Mouse (Mus musculus): ENCODE measurements around the gene Clcn2. TPM values are rescaled to one million over a fixed set of nuclear protein-coding genes. Genes with fewer than 3 reads are reported as not detected.

Gene Clcn2
- polyA plus RNA-seq, 1 experiment, result 5.8 TPM

GRCm38 (mm10) chr16:20721808-20722207 lies 4.3 kb upstream of the Clcn2 start:
- H3K27me3 ChIP-seq (ENCODE audit: control insufficient read depth, insufficient read depth, insufficient read length), result no peaks in the 10 kb centered on the region
- peaks cover 14% of the 10 kb centered on the region for H3K79me3 ChIP-seq (ENCODE audit: low read depth)
- H3K36me3 ChIP-seq (ENCODE audit: control insufficient read depth, insufficient read depth), result peaks cover 23% of the 10 kb centered on the region
- peaks cover 21% of the 10 kb centered on the region for H3K79me2 ChIP-seq (ENCODE audit: control insufficient read depth, insufficient read depth)
- TF ChIP-seq CEBPB (IDR thresholded peaks at IDR 0.05; ENCODE audit: low read depth), result no peak
- no peak for TF ChIP-seq MYOG (IDR thresholded peaks at IDR 0.05; ENCODE audit: control insufficient read depth, extremely low read depth, insufficient read length)
- no peak for TF ChIP-seq CTCF (IDR thresholded peaks at IDR 0.05; ENCODE audit: control insufficient read depth, insufficient read depth, insufficient read length)
- TF ChIP-seq FOSL1 (IDR thresholded peaks at IDR 0.05; ENCODE audit: insufficient read depth, low read length, poor library complexity, severe bottlenecking), result no peak
- TF ChIP-seq MAX (IDR thresholded peaks at IDR 0.05), result no peak
- TF ChIP-seq MYOD1 (IDR thresholded peaks at IDR 0.05; ENCODE audit: control insufficient read depth, insufficient read length, low read depth), result no peak
- no peak for TF ChIP-seq USF1 (IDR thresholded peaks at IDR 0.05; ENCODE audit: low read depth)
- no peak overlapping the region for H3ac ChIP-seq (ENCODE audit: control insufficient read depth, insufficient read length, low read depth)
- no peak overlapping the region for H3K4me3 ChIP-seq (ENCODE audit: insufficient read depth, poor library complexity, severe bottlenecking)

- peaks cover 23% of the 10 kb centered on the region for H3K36me3 ChIP-seq (ENCODE audit: control insufficient read depth, insufficient read depth)
- TF ChIP-seq MAX (IDR thresholded peaks at IDR 0.05) (no peak), CTCF (IDR thresholded peaks at IDR 0.05; ENCODE audit: control insufficient read depth, insufficient read depth, insufficient read length) (no peak), USF1 (IDR thresholded peaks at IDR 0.05; ENCODE audit: low read depth) (no peak), CEBPB (IDR thresholded peaks at IDR 0.05; ENCODE audit: low read depth) (no peak), MYOG (IDR thresholded peaks at IDR 0.05; ENCODE audit: control insufficient read depth, extremely low read depth, insufficient read length) (no peak), FOSL1 (IDR thresholded peaks at IDR 0.05; ENCODE audit: insufficient read depth, low read length, poor library complexity, severe bottlenecking) (no peak), MYOD1 (IDR thresholded peaks at IDR 0.05; ENCODE audit: control insufficient read depth, insufficient read length, low read depth) (no peak)
Measured at GRCm38 (mm10) chr16:20717978-20718670, 578 bp upstream of the Clcn2 start.

DNA sequence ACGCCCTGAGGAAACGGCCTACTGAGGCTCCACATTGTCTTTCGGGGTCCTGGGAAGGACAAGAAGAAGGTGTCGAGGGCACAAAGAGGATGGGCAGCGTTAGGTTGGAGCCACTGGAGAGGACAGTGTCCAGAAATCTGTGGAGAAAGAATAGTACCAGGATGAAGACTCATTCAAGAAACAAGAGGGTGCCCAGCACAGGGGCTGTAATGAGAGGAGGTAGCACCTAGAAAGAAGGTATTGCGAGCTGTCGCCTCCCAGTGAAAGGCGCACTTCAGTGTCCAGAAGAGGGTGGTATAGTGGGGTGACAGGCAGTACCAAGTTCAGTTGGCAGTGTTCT lies 735 bp downstream of the Clcn2 start:
- TF ChIP-seq FOSL1 (IDR thresholded peaks at IDR 0.05; ENCODE audit: insufficient read depth, low read length, poor library complexity, severe bottlenecking), result no peak
- TF ChIP-seq MYOG (IDR thresholded peaks at IDR 0.05; ENCODE audit: control insufficient read depth, extremely low read depth, insufficient read length), result no peak
- no peak for TF ChIP-seq CEBPB (IDR thresholded peaks at IDR 0.05; ENCODE audit: low read depth)
- TF ChIP-seq USF1 (IDR thresholded peaks at IDR 0.05; ENCODE audit: low read depth), result no peak
- TF ChIP-seq CTCF (IDR thresholded peaks at IDR 0.05; ENCODE audit: control insufficient read depth, insufficient read depth, insufficient read length), result no peak
- no peak for TF ChIP-seq MYOD1 (IDR thresholded peaks at IDR 0.05; ENCODE audit: control insufficient read depth, insufficient read length, low read depth)
- TF ChIP-seq MAX (IDR thresholded peaks at IDR 0.05), result no peak
- Histone ChIP-seq H3K4me3 (ENCODE audit: insufficient read depth, poor library complexity, severe bottlenecking) (peak overlapping the region; percentile 55), H3K36me3 (ENCODE audit: control insufficient read depth, insufficient read depth) (peaks cover 20% of the 10 kb centered on the region), H3ac (ENCODE audit: control insufficient read depth, insufficient read length, low read depth) (peak overlapping the region; percentile 83), H3K79me3 (ENCODE audit: low read depth) (peaks cover 14% of the 10 kb centered on the region), H3K79me2 (ENCODE audit: control insufficient read depth, insufficient read depth) (peaks cover 21% of the 10 kb centered on the region), H3K27me3 (ENCODE audit: control insufficient read depth, insufficient read depth, insufficient read length) (no peaks in the 10 kb centered on the region)

More at GRCm38 (mm10) chr16:20717978-20718670, 578 bp upstream of the Clcn2 start:
- peaks cover 14% of the 10 kb centered on the region for H3K79me3 ChIP-seq (ENCODE audit: low read depth)
- H3K79me2 ChIP-seq (ENCODE audit: control insufficient read depth, insufficient read depth), result peaks cover 21% of the 10 kb centered on the region
- H3K4me3 ChIP-seq (ENCODE audit: insufficient read depth, poor library complexity, severe bottlenecking), result peak overlapping the region; percentile 55
- no peaks in the 10 kb centered on the region for H3K27me3 ChIP-seq (ENCODE audit: control insufficient read depth, insufficient read depth, insufficient read length)
- peak overlapping the region; percentile 67 for H3ac ChIP-seq (ENCODE audit: control insufficient read depth, insufficient read length, low read depth)

- Histone ChIP-seq H3ac (ENCODE audit: control insufficient read depth, insufficient read length, low read depth) (peak overlapping the region; percentile 66), H3K79me2 (ENCODE audit: control insufficient read depth, insufficient read depth) (peaks cover 21% of the 10 kb centered on the region), H3K27me3 (ENCODE audit: control insufficient read depth, insufficient read depth, insufficient read length) (no peaks in the 10 kb centered on the region), H3K4me3 (ENCODE audit: insufficient read depth, poor library complexity, severe bottlenecking) (peak overlapping the region; percentile 55), H3K79me3 (ENCODE audit: low read depth) (peaks cover 14% of the 10 kb centered on the region), H3K36me3 (ENCODE audit: control insufficient read depth, insufficient read depth) (peaks cover 16% of the 10 kb centered on the region)
- TF ChIP-seq FOSL1 (IDR thresholded peaks at IDR 0.05; ENCODE audit: insufficient read depth, low read length, poor library complexity, severe bottlenecking), result no peak
- no peak for TF ChIP-seq USF1 (IDR thresholded peaks at IDR 0.05; ENCODE audit: low read depth)
- no peak for TF ChIP-seq MYOD1 (IDR thresholded peaks at IDR 0.05; ENCODE audit: control insufficient read depth, insufficient read length, low read depth)
- no peak for TF ChIP-seq CEBPB (IDR thresholded peaks at IDR 0.05; ENCODE audit: low read depth)
- TF ChIP-seq MYOG (IDR thresholded peaks at IDR 0.05; ENCODE audit: control insufficient read depth, extremely low read depth, insufficient read length), result no peak
Measured at GRCm38 (mm10) chr16:20715976-20716840, 1.3 kb downstream of the Clcn2 start.

DNA sequence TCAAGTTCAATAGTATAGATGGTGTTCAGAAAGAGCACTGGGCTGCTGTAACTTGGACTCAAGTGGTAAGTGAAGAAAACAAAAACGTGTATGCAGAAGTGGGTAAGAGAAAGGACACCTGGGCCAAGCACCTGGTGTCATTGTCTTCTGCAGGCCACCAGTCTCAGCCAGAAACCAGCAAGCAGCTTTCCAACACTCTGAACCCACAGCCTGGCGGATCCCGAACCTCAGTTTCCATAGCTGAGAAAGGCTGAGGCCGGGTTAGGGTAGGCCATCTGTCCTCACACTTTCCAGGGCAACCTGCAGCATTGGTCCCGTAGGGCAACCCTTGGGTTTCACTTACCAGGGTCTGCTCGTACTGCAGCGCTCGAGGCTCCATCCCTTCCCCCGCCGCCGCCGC lies 2.0 kb downstream of the Clcn2 start:
- TF ChIP-seq MYOD1 (IDR thresholded peaks at IDR 0.05; ENCODE audit: control insufficient read depth, insufficient read length, low read depth) (no peak), FOSL1 (IDR thresholded peaks at IDR 0.05; ENCODE audit: insufficient read depth, low read length, poor library complexity, severe bottlenecking) (no peak), MYOG (IDR thresholded peaks at IDR 0.05; ENCODE audit: control insufficient read depth, extremely low read depth, insufficient read length) (no peak), CEBPB (IDR thresholded peaks at IDR 0.05; ENCODE audit: low read depth) (no peak)
- H3K79me3 ChIP-seq (ENCODE audit: low read depth), result peaks cover 14% of the 10 kb centered on the region
- no peaks in the 10 kb centered on the region for H3K27me3 ChIP-seq (ENCODE audit: control insufficient read depth, insufficient read depth, insufficient read length)
- peaks cover 13% of the 10 kb centered on the region for H3K36me3 ChIP-seq (ENCODE audit: control insufficient read depth, insufficient read depth)
- H3K79me2 ChIP-seq (ENCODE audit: control insufficient read depth, insufficient read depth), result peaks cover 21% of the 10 kb centered on the region
- H3ac ChIP-seq (ENCODE audit: control insufficient read depth, insufficient read length, low read depth), result peak overlapping the region; percentile 66
- H3K4me3 ChIP-seq (ENCODE audit: insufficient read depth, poor library complexity, severe bottlenecking), result peak overlapping the region; percentile 41
